Mouse (Mus musculus): Measurements from ENCODE around the gene Pafah2. TPM values are rescaled to one million over a fixed set of nuclear protein-coding genes. Genes with fewer than 3 reads are reported as not detected.

The Pafah2 gene
- 1.0 TPM for polyA plus RNA-seq (2017; shearing (Covaris generic))

GRCm38 (mm10) chr4:134395977-134396825, at the start of gene Pafah2:
Gene Pafah2 (plus strand): TSS chr4:134396320.

GRCm38 (mm10) chr4:134383750-134384149, 12.4 kb upstream of the Pafah2 start, which contains the start of gene Extl1:
Gene Extl1 (minus strand): TSS chr4:134383850.

GRCm38 (mm10) chr4:134468215-134468575, 72.1 kb downstream of the Pafah2 start, which contains the start of gene Stmn1:
Gene Stmn1 (plus strand): TSS chr4:134468320.

Other genes with a start within 250 kb of the Pafah2 start
- 63.6 TPM for gene Cep85, start 209.2 kb upstream of the Pafah2 start, polyA plus RNA-seq (2017; shearing (Covaris generic))
- gene Gm7534, start 193.3 kb upstream of the Pafah2 start, polyA plus RNA-seq (2017; shearing (Covaris generic)): not detected
- not detected for gene Catsper4, start 168.9 kb upstream of the Pafah2 start, polyA plus RNA-seq (2017; shearing (Covaris generic))
- gene Cnksr1, start 157.9 kb upstream of the Pafah2 start, polyA plus RNA-seq (2017; shearing (Covaris generic)): not detected
- gene E130218I03Rik, start 152.7 kb upstream of the Pafah2 start, polyA plus RNA-seq (2017; shearing (Covaris generic)): 5.1 TPM
- 27.2 TPM for gene Zfp593, start 150.7 kb upstream of the Pafah2 start, polyA plus RNA-seq (2017; shearing (Covaris generic))
- not detected for gene Gm30191, start 149.4 kb upstream of the Pafah2 start, polyA plus RNA-seq (2017; shearing (Covaris generic))
- gene Grrp1, start 142.2 kb upstream of the Pafah2 start, polyA plus RNA-seq (2017; shearing (Covaris generic)): not detected
- 7.2 TPM for gene Pdik1l, start 108.4 kb upstream of the Pafah2 start, polyA plus RNA-seq (2017; shearing (Covaris generic))
- not detected for gene Trim63, start 81.2 kb upstream of the Pafah2 start, polyA plus RNA-seq (2017; shearing (Covaris generic))
- gene Slc30a2, start 53.1 kb upstream of the Pafah2 start, polyA plus RNA-seq (2017; shearing (Covaris generic)): not detected
- 0.33 TPM for gene Extl1, start 12.5 kb upstream of the Pafah2 start, polyA plus RNA-seq (2017; shearing (Covaris generic))
- 26.9 TPM for gene Stmn1, start 72.0 kb downstream of the Pafah2 start, polyA plus RNA-seq (2017; shearing (Covaris generic))
- gene Paqr7, start 100.4 kb downstream of the Pafah2 start, polyA plus RNA-seq (2017; shearing (Covaris generic)): 9.9 TPM
- not detected for gene Aunip, start 114.7 kb downstream of the Pafah2 start, polyA plus RNA-seq (2017; shearing (Covaris generic))
- gene Mtfr1l, start 139.1 kb downstream of the Pafah2 start, polyA plus RNA-seq (2017; shearing (Covaris generic)): 85.4 TPM
- gene Selenon, start 155.8 kb downstream of the Pafah2 start, polyA plus RNA-seq (2017; shearing (Covaris generic)): 3.5 TPM